Mouse (Mus musculus): ENCODE measurements around the gene Setdb2.

DNA sequence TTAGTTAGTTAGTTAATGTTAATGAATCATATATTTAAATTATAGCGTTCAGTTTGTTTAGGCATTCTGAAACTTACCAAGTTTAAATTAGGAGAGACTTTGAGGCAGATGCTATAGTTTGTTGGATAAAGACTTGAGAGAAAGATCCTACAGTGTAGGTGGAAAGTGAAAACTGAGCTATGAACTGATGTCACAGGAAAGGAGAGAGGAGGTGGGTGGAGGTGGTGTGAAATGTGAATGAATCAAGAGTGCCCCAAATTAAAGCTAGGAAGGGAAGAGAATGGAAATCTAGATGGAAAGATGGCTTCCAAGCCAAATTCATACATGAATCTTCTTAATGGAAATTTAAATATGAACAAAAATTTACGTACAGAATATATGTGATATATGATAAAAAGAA, 25.8 kb upstream of the Setdb2 start:
- TF ChIP-seq POLR2A (IDR thresholded peaks at IDR 0.05; ENCODE audit: low read depth, low read length), result no peak
- TF ChIP-seq CTCF (conservative IDR thresholded peaks at IDR 0.05; ENCODE audit: insufficient read depth, insufficient read length, low read depth, low read length), result no peak
